Mouse (Mus musculus) urinary bladder, postnatal 25 days (tissue): Measurements from ENCODE around the gene Ahnak2.

Experiments used
- DNase-seq: peaks from one replicate; pipeline ENCODE4 v3.0.0; 2022; ENCODE audit warnings: low spot score

The Ahnak2 gene

DNA sequence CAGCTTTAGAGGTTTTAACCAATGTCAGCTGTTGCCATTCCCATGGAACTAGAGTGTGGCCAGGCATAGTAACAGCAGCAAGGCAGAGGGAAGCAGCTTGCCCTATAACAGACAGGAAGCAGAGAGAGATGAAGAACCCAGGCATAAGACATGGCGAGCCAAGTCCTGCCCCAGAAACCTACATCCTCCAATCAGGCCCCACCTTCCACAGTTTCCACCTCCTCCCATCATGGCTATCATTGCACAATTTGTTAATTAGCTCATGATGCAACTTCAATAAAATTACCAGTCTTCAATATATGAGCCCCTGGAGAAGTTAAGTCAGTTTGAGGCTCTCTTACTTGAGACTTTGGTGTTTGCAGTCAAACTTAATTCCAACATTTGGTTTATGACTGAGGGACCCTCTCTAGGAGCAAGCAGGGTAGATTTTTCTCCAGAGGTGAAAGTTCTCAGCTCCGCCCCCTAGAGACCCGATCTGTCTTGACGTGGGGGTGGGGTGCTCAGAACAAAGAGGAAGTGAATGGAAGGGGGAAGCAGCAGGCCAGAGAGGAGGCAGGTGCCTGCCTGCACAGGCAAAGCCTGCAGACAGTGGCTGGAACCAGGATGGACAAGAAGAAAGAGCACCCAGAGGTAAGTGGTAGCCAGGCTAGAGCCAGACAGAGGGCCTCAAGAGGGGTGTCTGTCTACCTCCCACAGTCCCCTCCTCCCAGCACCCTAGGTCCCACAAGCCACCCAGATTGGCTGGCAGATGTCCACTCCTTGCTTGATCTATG, 42.1 kb downstream of the Ahnak2 start, which contains the start of gene Pld4:
Gene Pld4, plus strand, starts transcription at position 502 of the 773 bp plus-strand sequence.
- no peak for DNase-seq

- no peak for DNase-seq
Measured at GRCm38 (mm10) chr12:112759471-112759870, 43.0 kb downstream of the Ahnak2 start.

DNA sequence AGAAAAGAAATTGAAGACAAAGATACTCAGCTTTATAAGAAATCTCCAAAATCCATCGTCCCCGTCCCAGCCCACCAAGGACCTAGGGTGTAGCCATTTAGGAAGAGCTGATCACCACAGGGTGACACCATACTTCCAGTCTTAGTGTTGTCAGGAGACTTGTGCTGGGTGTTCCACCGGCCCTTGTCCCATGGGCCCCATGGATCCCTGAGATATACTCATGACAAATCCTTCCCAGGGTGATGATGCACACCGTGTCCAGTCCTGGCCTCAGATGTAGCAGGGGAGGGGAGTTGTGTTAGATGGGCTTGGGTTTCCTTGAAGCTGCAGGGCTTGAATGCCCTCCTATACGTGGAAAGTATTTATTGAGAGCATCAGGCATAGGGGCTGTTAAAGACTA, 44.6 kb downstream of the Ahnak2 start:
- DNase-seq, result no peak

GRCm38 (mm10) chr12:112755900-112756299, 46.6 kb downstream of the Ahnak2 start:
- no peak for DNase-seq

DNA sequence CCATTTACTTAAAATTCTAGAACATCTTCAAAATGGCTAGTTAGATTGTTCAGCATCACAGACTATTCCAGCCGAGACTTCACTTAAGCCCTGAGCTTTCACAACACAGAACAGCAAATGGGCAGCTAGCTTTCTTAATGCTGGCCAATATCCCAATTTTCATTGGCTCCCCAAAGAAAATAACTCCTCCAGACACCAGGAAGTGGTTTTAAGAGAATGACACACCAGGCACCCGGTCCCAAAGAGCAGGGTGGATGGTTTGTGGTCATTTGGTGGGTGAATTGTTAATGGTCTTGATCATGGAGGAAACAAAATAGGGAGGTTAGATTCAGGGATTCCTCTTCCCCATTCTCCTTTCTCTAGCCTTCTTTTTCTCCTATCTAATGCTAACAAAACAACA, 50.1 kb downstream of the Ahnak2 start:
- no peak for DNase-seq

GRCm38 (mm10) chr12:112750976-112751375, 51.5 kb downstream of the Ahnak2 start:
- no peak for DNase-seq

GRCm38 (mm10) chr12:112747606-112747970, 54.9 kb downstream of the Ahnak2 start:
- DNase-seq, result no peak

GRCm38 (mm10) chr12:112746808-112747605, 55.5 kb downstream of the Ahnak2 start:
- DNase-seq, result no peak

DNA sequence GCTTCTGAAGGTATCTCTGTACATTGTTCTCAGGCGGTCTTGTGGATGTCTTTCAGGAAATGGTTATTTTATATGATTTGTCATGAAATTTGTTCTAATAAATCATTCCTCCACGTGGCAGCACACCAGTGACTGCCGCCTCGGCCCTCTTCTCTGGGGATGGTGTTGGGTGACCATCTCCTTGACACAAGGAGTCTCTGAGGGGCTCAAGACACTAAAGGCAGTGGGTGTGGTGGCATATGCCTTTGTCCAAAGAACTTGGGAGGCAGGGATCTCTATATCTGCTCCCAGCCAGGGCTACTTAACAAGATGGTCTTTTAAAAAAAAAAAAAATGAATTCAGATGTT, 56.0 kb downstream of the Ahnak2 start:
- DNase-seq, result no peak

- DNase-seq, result no peak
Measured at GRCm38 (mm10) chr12:112745716-112746115, 56.7 kb downstream of the Ahnak2 start.

DNA sequence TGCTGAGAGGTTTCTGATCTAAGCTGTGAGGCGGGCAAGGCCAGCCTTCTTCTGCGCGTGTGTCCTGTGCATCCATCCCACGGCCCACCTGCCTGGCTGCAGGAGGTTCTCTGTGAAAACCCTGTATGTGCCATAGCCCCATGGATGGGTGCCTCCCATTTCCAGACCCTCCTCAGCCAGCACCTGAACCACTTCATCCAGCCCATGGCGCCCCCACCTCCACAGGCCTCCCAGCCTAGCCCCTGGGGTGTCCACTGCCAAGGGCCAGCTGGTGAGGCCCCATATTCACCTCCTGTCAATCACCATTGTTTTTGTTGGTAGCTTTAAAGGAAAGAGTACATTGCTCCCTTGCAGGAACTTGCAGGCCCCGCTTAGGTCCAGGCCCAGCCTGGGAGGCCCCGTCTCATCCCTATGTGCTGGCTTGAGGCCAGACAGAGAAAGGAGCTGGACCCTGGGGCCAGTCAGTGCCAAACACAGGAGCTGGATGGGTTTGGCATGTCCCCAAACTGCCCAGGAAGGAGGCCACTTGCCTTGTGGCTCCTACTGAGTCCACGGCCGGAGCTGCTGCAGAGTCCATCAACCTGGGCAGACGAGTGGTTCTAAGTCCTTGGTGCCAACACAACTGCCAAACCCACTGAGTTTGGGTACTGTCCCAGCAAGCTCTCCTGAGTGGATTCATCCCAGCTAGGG, 57.4 kb downstream of the Ahnak2 start:
- DNase-seq, result no peak

- no peak for DNase-seq
Measured at GRCm38 (mm10) chr12:112744211-112744610, 58.2 kb downstream of the Ahnak2 start.

DNA sequence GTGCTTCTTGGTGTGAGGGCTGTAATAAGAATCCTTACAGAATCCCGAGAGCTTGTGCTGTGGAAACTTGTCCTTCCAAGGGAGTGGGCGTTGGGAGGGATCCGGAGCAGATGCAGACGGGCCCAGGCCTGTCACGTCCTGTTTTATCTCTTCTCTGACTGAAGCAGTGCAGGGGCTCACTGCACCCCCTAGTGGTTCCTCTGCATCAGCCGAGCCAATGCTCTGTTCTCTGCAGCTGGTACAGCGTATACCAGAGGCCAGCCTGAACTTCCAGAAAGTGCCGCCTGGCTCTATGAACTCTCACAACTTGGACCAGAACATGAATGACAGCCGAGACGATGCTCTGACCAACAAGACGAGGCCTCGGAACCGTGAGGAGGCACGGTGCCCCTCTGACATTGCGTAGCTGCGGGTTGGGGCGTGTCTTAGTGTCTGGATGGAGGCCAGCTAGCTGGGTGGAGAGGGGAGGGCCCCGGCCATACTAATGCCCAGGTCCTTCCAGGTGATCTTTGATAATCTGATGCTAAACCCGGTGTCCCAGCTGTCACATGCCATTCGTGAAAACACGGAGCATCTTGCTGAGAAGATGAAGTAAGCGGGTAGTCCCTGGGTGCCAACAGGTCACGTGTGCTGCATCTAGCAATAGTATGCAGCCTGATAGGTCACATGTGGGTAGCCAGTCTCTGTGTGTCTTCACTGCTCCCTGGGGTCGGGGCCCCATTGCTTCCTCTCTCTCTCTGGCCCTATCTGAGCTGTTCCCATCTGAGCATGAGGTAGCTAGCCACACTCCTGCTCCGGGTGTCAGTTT, 59.1 kb downstream of the Ahnak2 start:
- peak; percentile 76 for DNase-seq

GRCm38 (mm10) chr12:112742768-112743167, 59.7 kb downstream of the Ahnak2 start:
- DNase-seq, result no peak

DNA sequence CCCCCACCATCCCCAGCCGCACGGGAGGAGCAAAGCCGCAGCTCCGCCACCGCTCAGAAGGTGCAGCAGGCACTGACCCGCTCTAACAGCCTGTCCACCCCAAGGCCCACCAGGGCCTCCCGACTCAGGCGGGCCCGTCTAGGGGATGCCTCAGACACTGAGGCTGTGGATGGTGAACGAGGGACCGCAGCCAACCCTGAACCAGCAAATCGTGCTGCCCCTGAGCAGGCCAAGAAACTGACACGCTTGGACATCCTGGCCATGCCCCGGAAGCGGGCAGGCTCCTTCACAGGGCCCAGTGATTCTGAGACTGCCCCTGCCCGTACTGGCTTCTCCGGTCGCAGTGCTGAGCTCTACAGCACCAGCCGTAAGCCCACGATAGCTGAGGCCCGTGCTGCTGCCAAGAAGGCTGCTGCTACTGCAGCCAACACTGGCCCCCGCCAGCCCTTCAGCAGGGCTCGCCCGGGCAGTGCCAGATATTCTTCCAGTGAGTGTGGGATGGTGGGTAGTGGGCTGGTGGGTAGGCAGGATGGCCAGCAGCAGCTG, 63.4 kb downstream of the Ahnak2 start:
- no peak for DNase-seq

GRCm38 (mm10) chr12:112738281-112739022, 64.0 kb downstream of the Ahnak2 start:
- DNase-seq, result no peak

- DNase-seq, result no peak
Measured at GRCm38 (mm10) chr12:112737761-112738160, 64.7 kb downstream of the Ahnak2 start.

- DNase-seq, result no peak
Measured at GRCm38 (mm10) chr12:112737081-112737480, 65.4 kb downstream of the Ahnak2 start.

DNA sequence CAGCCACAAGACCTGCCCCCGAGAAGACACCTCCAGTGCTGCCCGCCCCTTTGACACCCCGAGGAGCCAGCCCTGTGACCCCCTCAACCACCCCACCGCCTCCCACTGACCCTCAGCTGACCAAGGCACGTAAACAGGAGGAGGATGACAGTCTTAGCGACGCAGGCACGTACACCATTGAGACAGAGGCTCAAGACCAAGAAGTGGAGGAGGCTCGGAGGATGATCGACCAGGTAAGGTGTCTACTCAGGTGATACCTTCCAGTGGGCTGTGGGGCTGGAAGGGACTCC, 65.9 kb downstream of the Ahnak2 start:
- no peak for DNase-seq

DNA sequence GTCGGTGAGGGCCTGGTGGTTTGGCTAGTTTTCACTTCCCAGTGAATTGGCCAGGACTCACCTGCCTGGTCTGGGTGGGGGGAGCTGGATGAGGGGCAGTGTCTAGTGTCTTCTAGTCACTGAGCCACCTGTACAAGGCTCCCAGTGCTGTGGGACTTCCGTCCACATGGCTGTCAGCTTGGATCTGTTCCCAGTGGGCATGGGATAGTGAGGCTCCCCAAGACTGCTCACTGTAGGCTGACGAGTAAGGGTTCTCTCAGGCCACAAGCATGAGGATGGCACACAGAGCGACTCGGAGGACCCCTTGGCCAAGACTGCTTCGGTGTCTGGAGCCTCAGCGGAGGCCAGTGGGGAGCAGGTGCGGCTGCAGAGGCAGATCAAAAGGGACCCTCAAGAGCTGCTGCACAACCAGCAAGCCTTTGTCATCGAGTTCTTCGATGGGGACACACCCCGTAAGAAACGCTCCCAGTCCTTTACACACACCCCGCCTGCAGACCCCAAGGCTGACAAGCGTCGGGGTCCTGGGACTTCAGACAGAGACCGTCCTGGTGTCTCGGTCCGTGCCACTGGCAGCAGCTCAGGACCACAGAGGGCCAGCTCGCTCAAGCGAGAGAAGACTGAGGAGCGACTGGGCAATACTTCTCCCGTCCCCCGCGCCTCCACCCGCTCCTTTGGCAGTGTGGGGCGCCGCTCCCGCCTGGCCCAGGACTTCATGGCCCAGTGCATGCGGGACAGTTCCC, 66.4 kb downstream of the Ahnak2 start:
- no peak for DNase-seq
